Mouse (Mus musculus): ENCODE data around the gene Clstn2. TPM values are rescaled to one million over a fixed set of nuclear protein-coding genes. Genes with fewer than 3 reads are reported as not detected.

Gene Clstn2
- polyA plus RNA-seq, 1 experiment from 2014 or later = 0.36 TPM

GRCm38 (mm10) chr9:97772431-97772830 is 260.6 kb downstream of the Clstn2 start:
- no peak overlapping the region for H3K4me2 ChIP-seq
- H3K36me3 ChIP-seq = no peaks in the 10 kb centered on the region
- peaks cover 11% of the 10 kb centered on the region; the same call in 1 of the 2 replicates for H3K27me3 ChIP-seq (replicated peaks)
- H3K9ac ChIP-seq = no peak overlapping the region
- no peak for ATAC-seq (ENCODE audit: extremely low read depth, insufficient number of reproducible peaks, low FRiP score, low TSS enrichment)
- H3K4me3 ChIP-seq = no peak overlapping the region
- WGBS = 67% methylated on average over 3 of the region's 3 CpGs
- no peaks in the 10 kb centered on the region for H3K9me3 ChIP-seq
- H3K4me1 ChIP-seq = no peaks in the 10 kb centered on the region; the same call in 1 of the 2 replicates
- H3K27ac ChIP-seq (replicated peaks) = no peak overlapping the region

GRCm38 (mm10) chr9:97769331-97769730 is 263.6 kb downstream of the Clstn2 start:
- Histone ChIP-seq H3K4me1 (no peaks in the 10 kb centered on the region; the same call in 1 of the 2 replicates), H3K36me3 (no peaks in the 10 kb centered on the region), H3K4me3 (no peak overlapping the region), H3K9ac (no peak overlapping the region), H3K9me3 (no peaks in the 10 kb centered on the region), H3K27me3 (replicated peaks) (peaks cover 11% of the 10 kb centered on the region; the same call in 1 of the 2 replicates), H3K27ac (replicated peaks) (no peak overlapping the region), H3K4me2 (no peak overlapping the region)
- 19% methylated on average over 5 of the region's 5 CpGs for WGBS
- no peak for ATAC-seq (ENCODE audit: extremely low read depth, insufficient number of reproducible peaks, low FRiP score, low TSS enrichment)

GRCm38 (mm10) chr9:97765251-97765767 is 267.7 kb downstream of the Clstn2 start:
- no peak overlapping the region for H3K4me3 ChIP-seq
- no peak overlapping the region for H3K27ac ChIP-seq (replicated peaks)
- no peaks in the 10 kb centered on the region for H3K36me3 ChIP-seq
- 75% methylated on average over 6 of the region's 6 CpGs for WGBS
- no peak for ATAC-seq (ENCODE audit: extremely low read depth, insufficient number of reproducible peaks, low FRiP score, low TSS enrichment)
- peaks cover 6% of the 10 kb centered on the region for H3K4me1 ChIP-seq
- no peak overlapping the region for H3K9ac ChIP-seq
- H3K9me3 ChIP-seq = no peaks in the 10 kb centered on the region
- H3K4me2 ChIP-seq = no peak overlapping the region
- H3K27me3 ChIP-seq (replicated peaks) = peaks cover 7% of the 10 kb centered on the region; the same call in 1 of the 2 replicates

GRCm38 (mm10) chr9:97763048-97763447 is 269.9 kb downstream of the Clstn2 start:
- Histone ChIP-seq H3K4me1 (peaks cover 6% of the 10 kb centered on the region), H3K36me3 (no peaks in the 10 kb centered on the region), H3K9me3 (no peaks in the 10 kb centered on the region), H3K4me2 (no peak overlapping the region), H3K4me3 (no peak overlapping the region), H3K27ac (replicated peaks) (no peak overlapping the region), H3K27me3 (replicated peaks) (no peaks in the 10 kb centered on the region), H3K9ac (no peak overlapping the region)
- ATAC-seq (ENCODE audit: extremely low read depth, insufficient number of reproducible peaks, low FRiP score, low TSS enrichment) = no peak
- 56% methylated on average over 4 of the region's 4 CpGs for WGBS

DNA sequence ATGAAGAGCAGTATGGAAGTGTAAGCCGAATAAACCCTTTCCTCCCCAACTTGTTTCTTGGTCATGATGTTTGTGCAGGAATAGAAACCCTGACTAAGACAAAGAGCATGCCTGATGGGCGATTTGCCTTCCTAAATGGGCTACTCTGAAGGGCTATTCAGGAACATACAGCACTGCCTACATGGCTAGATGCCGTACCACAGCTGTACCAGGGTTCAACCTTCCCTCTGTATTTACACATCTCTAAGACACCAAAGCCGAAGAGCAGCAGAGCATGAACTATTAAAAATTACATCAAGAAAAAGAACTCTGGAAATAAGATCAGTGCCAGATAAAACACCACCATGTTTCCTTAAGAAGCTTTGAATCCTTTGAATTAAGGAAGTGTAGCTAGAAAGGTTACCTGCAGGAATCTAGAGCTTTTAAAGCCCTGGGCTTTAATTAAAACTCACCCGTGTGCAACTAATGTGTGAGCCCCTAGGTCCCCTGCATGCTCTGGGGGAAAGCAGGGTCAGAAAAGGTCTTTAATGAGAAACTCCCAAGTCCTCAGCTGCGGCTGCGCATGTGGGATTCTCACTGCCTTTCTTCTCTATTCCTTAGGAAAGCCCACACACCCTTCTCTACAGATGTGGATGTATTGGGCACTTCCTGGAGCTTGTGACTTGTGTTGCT is 277.2 kb downstream of the Clstn2 start:
- H3K36me3 ChIP-seq = no peaks in the 10 kb centered on the region
- WGBS = 81% methylated on average over 7 of the region's 7 CpGs
- no peaks in the 10 kb centered on the region for H3K4me1 ChIP-seq
- H3K27ac ChIP-seq (replicated peaks) = no peak overlapping the region
- H3K4me2 ChIP-seq = no peak overlapping the region
- H3K9ac ChIP-seq = no peak overlapping the region
- no peaks in the 10 kb centered on the region for H3K27me3 ChIP-seq (replicated peaks)
- no peaks in the 10 kb centered on the region for H3K9me3 ChIP-seq
- no peak overlapping the region for H3K4me3 ChIP-seq
- no peak for ATAC-seq (ENCODE audit: extremely low read depth, insufficient number of reproducible peaks, low FRiP score, low TSS enrichment)

DNA sequence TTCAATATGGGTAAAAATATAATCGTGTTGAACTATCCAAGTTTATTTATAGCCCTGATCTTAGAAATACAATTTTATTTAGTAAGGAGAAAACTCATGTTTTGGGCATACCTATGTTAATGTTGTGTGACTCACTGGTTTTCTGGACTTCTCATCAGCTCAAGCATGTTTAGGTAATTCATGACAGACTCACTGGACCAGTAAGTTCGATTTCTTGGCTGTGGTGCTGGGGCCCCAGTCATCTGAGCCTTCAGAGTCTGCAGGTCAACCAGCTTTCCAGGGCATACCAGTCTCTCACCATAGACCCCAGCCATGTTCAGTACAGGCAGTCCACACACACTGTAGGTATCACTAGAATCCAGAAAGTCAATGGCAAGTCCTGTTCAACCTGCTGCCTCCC is 279.3 kb downstream of the Clstn2 start:
- no peak overlapping the region for H3K4me2 ChIP-seq
- WGBS = 57% methylated on average over 2 of the region's 2 CpGs
- no peaks in the 10 kb centered on the region for H3K27me3 ChIP-seq (replicated peaks)
- ATAC-seq (ENCODE audit: extremely low read depth, insufficient number of reproducible peaks, low FRiP score, low TSS enrichment) = no peak
- no peak overlapping the region for H3K4me3 ChIP-seq
- H3K4me1 ChIP-seq = no peaks in the 10 kb centered on the region
- no peak overlapping the region for H3K9ac ChIP-seq
- H3K36me3 ChIP-seq = no peaks in the 10 kb centered on the region
- H3K27ac ChIP-seq (replicated peaks) = no peak overlapping the region
- peaks cover 5% of the 10 kb centered on the region; the same call in 1 of the 2 replicates for H3K9me3 ChIP-seq

DNA sequence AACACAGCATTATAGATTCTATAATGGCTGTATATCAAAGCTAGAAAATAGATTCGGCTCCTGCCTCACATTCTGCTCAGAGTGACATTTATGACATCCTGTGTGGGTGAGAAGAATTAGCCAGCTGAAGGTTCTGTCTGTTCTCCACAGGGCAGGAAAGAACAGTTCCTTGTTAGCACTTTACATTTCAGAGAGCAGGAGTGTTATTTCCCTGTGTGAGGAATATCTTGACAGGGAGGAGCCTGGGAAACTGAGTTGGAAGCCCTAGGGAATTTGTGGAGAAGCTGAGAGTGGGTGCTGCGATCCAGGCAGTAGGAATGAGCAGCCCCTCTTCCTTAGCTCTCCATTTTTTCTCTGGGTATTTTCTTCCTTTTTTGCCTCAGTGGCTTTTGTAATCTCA is 286.4 kb downstream of the Clstn2 start:
- 71% methylated on average over 2 of the region's 2 CpGs for WGBS
- H3K4me2 ChIP-seq = no peak overlapping the region
- H3K4me1 ChIP-seq = no peaks in the 10 kb centered on the region
- no peak overlapping the region for H3K27ac ChIP-seq (replicated peaks)
- ATAC-seq (ENCODE audit: extremely low read depth, insufficient number of reproducible peaks, low FRiP score, low TSS enrichment) = no peak
- no peaks in the 10 kb centered on the region for H3K36me3 ChIP-seq
- H3K4me3 ChIP-seq = no peak overlapping the region
- H3K27me3 ChIP-seq (replicated peaks) = no peaks in the 10 kb centered on the region
- H3K9ac ChIP-seq = no peak overlapping the region
- H3K9me3 ChIP-seq = peaks cover 5% of the 10 kb centered on the region; the same call in 1 of the 2 replicates

DNA sequence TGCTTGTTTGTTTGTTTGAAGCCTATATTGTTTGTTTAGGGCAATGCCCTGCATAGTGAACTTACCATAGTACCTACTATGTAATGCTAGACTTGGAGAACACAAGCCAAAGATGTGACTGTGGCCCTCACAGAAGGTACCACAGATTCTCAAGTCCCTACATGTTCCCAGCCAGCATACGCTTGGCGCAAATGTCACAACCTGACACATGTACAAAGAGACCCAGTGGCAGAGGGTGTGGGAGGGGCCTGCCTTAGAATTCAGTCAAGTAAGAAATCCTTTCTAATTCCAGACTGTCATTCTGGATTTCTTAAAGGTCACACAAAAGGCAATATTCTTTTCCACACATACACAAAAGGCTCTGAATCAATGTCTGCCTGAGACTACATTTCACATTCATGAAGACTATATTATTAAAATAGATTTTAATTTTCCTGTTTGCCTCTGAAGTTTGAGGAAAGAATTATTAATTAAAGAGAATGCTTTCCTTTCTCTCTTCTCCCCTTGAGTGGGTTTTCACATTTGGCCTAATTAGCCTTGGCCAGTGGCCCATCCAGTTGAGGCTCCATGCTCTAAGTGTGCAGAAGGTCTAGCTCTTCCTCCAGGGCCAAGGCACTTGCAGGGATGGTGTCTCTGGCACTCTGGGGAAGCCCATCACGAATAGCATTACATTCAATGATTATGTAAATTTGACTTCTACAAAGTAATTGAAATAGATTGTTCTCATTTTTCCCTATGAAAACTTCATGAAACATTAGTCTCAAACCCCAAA is 305.1 kb downstream of the Clstn2 start:
- no peaks in the 10 kb centered on the region for H3K9me3 ChIP-seq
- H3K36me3 ChIP-seq = no peaks in the 10 kb centered on the region
- no peaks in the 10 kb centered on the region for H3K27me3 ChIP-seq (replicated peaks)
- no peak overlapping the region for H3K9ac ChIP-seq
- no peak overlapping the region for H3K4me2 ChIP-seq
- no peak for ATAC-seq (ENCODE audit: extremely low read depth, insufficient number of reproducible peaks, low FRiP score, low TSS enrichment)
- WGBS = 91% methylated on average over 3 of the region's 3 CpGs
- no peaks in the 10 kb centered on the region for H3K4me1 ChIP-seq
- no peak overlapping the region for H3K27ac ChIP-seq (replicated peaks)
- H3K4me3 ChIP-seq = no peak overlapping the region

GRCm38 (mm10) chr9:97717728-97718127 is 315.3 kb downstream of the Clstn2 start:
- Histone ChIP-seq H3K4me1 (no peaks in the 10 kb centered on the region), H3K9ac (no peak overlapping the region), H3K9me3 (no peaks in the 10 kb centered on the region), H3K4me2 (no peak overlapping the region), H3K27ac (replicated peaks) (no peak overlapping the region), H3K27me3 (replicated peaks) (peaks cover 24% of the 10 kb centered on the region), H3K4me3 (no peak overlapping the region), H3K36me3 (no peaks in the 10 kb centered on the region)
- ATAC-seq (ENCODE audit: extremely low read depth, insufficient number of reproducible peaks, low FRiP score, low TSS enrichment) = no peak

GRCm38 (mm10) chr9:97717005-97717404 is 316.0 kb downstream of the Clstn2 start:
- Histone ChIP-seq H3K27ac (replicated peaks) (no peak overlapping the region), H3K4me3 (no peak overlapping the region), H3K4me1 (no peaks in the 10 kb centered on the region), H3K9ac (no peak overlapping the region), H3K36me3 (no peaks in the 10 kb centered on the region), H3K27me3 (replicated peaks) (peaks cover 31% of the 10 kb centered on the region), H3K4me2 (no peak overlapping the region), H3K9me3 (no peaks in the 10 kb centered on the region)
- WGBS = 78% methylated on average over 7 of the region's 7 CpGs
- no peak for ATAC-seq (ENCODE audit: extremely low read depth, insufficient number of reproducible peaks, low FRiP score, low TSS enrichment)

GRCm38 (mm10) chr9:97712888-97713287 is 320.1 kb downstream of the Clstn2 start:
- Histone ChIP-seq H3K27me3 (replicated peaks) (peaks cover 67% of the 10 kb centered on the region), H3K9ac (no peak overlapping the region), H3K27ac (replicated peaks) (no peak overlapping the region), H3K9me3 (no peaks in the 10 kb centered on the region), H3K4me1 (no peaks in the 10 kb centered on the region), H3K36me3 (no peaks in the 10 kb centered on the region), H3K4me2 (no peak overlapping the region), H3K4me3 (no peak overlapping the region)
- 80% methylated on average over 3 of the region's 3 CpGs for WGBS
- no peak for ATAC-seq (ENCODE audit: extremely low read depth, insufficient number of reproducible peaks, low FRiP score, low TSS enrichment)

Data from heart, embryonic 13.5 days (tissue).